Mouse (Mus musculus) right cerebral cortex, postnatal 36 days (tissue): ENCODE measurements at regions not wholly inside any gene's neighbourhood (a gene's known extent, or its start where the extent isn't known, plus 50 kb on each side); places are given as distances from the start of the nearest gene placed in this dataset.

ENCODE experiments used
- DNase-seq, 2 experiments: peaks; one replicate each; pipeline ENCODE4 v3.0.0; 2022; ENCODE audit warnings: low spot score in 2 of 2, mixed read lengths in 1 of 2

DNA sequence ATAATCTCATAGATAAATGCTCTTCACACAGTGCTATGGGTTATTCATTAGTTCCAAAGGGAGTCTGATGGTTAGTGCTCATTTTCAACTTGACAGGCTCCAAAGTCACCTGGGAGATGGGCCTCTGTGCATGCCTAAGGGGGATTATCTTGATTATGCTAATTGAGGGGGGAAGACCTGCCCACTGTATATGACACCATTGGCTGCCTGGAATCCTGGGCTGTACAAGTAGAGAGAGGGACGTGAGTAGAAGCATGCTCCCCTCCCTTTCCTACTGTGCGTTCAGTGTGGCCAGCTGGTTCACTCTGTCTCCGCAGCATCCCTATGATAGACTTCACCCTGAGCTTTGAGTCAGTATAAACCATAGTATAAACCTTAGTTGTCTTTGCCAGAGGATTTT is 300.8 kb downstream of the Gpat3 start:
- no peak for DNase-seq

DNA sequence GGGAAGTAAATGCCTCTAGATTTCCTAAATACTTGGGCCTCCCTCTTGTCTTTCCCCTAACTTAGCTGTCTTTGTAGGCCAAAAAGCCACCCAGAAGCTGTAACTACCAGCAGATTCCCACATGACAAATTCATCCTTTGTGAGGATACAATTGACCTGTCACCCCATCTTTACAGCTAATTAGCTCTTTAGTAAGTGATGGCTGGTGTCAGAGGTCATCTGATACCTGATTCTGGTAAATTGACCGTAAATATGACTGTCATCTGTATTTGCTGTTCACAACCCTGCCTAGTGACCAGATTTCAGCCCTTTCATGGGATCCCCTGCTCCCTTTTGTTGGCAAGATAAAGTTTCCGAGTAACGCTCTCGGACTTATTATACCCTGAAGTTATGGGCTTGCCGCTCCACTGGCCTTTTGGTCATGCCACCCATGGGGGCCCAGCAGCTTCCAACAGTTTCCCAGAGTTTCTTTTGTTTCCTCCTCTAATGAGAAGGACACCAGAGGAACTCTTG is 279.5 kb downstream of the Gpat3 start:
- no peak for DNase-seq

DNA sequence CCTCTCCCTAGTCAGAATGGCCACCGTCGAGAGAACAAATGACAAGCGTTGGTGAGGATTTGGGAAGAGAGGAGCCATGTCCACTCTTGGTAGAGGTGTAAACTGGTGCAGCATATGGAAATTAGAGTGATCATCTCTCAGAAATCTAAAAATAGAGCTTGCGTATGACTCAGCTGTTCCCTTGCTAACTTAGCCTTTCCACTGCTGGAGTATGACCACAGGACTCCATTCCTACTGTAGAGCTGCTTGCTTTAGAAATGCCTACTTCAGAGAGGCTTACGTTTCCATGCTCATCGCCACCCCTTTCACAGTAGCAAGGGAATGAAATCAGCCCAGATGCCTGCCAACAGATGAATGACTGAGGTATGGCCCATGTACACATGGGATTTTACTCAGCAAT is 277.4 kb downstream of the Gpat3 start:
- no peak for DNase-seq

DNA sequence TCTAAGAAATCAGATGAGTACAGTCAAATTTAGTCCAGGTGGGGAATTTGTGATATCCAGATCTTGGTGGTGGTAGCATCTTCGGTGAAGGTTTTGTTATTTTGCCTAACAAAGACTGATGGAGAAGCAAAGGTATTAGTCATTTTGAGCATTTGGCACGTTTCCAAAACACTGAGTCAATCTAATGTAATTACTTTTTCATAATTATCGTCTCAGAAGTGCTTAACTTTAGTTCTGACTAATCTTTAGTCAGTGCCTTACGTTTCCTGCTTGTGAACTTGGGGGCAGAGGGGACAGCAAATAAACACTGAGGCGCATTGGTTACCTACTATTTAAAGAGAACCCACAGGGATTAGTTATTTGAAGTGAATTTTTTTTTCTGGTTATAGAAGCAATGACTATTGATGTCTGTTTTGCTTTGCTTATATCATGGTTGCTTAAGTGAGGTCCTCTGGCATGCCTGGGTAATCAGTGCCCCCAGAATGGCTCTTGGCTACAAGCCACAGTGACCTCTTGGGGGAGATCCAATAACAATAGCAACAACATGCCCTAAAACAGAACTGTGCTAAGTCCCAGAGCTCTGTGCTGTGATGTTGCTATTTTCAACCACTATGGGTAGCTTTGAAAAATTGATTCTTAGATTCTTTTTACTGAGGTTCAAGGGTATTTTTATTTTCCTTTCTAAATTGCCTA is 275.1 kb downstream of the Gpat3 start:
- DNase-seq: no peak

DNA sequence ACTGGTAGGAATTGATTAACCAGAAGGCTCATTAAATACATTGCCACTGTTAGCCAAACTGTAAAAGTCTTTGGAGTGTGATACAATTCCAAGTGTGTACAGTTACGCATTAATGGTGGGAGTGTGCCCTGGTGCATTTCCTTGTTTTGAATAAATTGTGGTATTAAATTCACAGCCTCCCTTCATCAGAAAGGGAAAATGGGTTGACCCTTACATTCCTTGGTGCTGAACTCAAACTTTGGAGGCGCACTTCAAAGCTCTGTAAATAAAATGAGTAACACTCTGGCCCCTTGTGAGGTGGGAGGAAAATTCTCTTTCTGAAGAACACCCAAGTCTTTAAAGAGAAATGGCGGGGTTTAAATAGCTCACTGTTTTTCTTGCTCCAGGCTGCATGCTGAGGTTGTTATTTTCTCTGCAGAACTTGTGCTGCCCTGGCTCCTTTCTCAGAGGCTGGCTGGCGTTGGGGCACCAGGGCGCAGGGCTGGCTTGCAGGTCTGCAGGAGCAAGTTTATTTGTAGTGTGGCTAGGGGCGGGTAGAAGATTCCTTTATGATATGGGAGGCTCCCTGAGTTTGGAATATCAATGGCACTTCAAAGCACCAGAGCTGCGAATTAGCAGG is 266.7 kb downstream of the Gpat3 start:
- no peak for DNase-seq

DNA sequence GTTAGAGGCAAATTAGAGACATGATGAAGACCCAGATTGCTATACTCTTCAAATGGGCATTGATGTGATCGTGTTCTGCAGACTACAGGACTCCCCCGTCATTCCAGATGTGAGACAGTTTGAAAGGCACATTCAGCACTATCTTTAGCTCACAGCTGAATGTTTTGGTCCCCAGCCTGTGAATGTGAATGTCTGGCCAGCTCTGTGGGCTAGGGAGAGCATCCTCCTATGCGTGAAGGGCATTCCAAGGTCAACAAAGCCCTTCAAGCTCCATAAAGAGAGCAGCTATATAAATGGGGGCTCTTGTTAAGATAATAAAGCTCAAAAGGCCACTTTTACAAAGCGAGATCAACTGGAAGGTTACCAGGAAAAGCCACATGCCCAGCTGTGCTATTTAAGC is 266.1 kb downstream of the Gpat3 start:
- no peak for DNase-seq

DNA sequence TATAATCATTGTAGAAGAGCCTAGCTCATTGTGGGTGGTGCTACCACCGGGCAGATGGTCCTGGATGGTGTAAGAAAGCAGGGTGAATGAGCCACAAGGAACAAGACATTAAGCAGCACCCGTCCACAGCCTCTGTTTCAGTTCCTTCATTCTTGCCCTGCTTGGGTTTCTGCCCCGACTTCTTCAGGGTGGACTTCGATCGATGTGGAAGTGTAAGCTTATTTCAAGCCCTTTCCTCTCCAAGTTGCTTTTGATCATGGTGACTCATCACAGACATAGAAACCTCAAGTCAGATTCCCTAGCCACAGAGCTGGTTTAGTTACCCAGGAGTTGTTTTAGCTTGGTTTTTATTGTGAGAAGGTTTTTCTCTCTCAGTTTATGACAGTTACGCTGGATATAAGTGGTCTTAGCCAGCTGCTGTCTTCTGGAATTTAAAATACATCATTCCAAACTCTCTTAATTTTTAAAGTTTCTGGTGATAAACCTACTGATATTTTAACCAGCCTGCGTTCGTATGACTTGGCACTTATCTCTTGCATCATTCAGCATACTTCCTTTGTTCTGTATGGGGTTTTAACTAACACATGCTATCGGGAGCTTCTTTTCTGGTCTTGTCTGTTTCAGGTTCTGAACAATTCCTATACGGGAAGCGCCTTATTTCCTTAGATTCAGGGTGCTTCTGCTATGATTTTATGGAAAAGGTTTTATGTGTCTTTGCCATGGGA is 255.6 kb downstream of the Gpat3 start:
- DNase-seq: no peak

DNA sequence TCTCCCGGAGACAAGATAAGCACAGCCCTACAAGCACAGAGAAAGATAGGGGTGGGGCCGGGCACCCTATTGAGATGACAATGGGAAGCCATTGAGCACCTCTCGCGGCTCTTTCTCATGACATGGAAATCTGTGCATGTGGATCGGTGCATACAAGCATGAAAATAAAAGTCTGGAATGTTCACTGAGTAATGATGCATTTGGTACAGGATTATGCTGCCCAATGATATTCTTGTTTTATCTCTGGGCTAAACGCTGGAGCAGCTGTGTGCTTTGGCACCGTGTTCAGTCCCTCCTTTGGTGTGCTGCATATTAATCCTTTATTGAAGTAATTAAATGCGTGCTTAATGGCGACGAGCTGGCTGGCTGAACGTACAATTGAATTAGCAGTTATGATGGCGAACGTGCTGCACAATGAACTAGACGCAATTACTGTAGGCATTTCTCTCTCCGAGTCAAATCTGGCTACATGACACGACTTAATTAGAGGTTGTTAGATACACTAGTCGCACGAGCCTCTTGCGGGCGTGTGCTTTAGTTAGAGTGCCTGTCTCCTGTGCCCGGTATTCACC is 245.6 kb downstream of the Gpat3 start:
- DNase-seq: no peak

DNA sequence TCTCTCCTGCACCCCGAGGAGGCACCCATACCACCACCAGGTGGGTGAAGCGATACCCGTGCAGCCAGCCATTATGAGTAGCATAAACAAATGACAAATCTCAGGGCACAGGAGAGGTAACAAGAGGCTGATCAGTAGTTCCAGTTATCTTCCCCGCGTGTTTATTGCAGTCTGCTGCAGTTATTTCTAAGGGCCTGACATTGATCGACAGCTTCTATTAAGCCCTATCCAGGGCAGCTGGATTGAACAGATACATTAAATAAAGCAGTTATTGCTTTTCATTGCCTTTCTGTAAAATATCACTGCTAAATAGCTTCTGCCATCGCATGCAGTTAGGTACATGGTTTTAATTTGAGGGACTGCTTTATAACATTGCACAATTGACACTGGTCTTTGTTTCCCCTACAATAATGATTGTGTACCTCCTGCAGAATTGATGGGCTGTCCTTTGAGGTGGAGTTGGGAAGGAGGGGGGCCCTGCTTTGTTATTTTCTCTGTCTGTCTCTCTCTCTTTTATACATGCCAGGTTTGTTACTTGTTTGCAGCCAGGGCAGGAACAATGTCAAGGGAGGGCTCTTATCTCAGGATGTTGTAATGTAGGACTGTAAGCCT is 245.0 kb downstream of the Gpat3 start:
- no peak for DNase-seq

DNA sequence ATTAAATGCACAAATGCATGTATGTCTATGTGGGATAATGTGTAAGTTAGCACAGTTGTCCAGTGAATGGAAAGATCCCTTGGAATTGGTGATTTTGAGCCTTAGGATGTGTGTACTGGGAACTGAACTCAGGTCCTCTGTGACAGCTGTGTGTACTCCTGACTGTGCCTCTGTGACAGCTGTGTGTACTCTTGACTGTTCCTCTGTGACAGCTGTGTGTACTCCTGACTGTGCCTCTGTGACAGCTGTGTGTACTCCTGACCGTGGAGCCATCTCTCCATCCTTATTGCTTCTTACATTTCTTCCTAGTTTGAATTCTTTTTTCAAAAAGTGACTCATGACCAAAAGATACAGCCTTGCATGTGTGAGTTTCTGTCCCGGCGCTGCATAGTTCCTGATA is 239.7 kb downstream of the Gpat3 start:
- no peak for DNase-seq

DNA sequence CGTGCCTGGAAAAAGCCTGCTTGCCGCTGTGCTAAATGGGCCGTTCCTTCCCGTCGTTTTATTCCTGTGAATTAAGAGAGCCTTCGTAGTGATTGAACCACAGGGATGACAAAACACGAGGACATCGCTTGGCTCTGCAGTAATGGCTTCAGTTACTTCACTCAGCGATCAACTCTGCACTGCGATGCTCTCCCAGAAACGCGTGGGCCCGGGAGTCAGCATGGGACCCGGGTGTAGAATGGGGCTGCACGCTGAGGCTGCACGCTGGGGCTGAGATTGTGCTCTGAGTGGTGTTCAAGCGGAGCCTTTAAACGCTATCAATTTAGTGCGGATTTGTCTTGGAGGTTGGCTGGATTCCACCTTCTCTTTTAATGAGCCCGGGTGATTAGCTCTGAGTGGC is 237.1 kb downstream of the Gpat3 start:
- no peak for DNase-seq

DNA sequence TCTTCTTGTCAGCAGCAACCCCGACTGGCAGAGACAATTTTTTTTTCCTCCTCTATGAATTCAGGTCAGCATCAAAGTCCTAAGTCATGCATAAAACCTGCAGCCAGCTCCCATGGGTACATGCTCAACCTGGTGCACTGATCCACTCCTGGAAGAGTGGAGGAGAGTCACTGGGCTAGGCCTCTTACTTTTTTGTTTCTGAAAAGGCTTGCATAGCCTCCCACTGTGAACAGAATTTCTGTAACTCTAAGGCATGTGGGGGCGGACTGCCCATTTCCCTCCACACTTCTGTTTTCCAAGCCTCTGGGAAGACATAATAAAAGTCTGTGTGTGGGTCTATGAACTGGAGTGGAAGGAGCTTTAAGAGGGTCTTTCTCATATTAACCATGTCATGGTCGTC is 218.8 kb downstream of the Gpat3 start:
- no peak for DNase-seq

DNA sequence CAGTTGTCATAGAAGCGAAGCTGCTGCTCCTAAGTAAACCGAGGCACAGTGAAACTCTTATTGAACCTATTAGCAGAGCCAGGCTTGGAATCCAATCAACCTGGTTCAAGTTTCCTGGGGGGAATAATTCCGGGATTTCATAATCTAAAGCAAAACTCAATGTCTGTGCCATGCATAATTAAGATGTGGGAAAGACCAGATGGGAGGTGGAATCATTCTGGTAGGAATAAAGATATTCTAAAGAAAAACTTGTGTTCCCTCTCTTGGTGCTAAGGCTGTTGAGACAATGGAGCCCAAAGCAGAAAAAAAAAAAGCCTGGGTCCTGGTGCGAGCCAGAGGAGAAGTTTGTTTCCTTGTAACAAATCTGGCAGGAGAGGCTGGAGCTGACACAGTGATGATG is 217.7 kb downstream of the Gpat3 start:
- DNase-seq: no peak

DNA sequence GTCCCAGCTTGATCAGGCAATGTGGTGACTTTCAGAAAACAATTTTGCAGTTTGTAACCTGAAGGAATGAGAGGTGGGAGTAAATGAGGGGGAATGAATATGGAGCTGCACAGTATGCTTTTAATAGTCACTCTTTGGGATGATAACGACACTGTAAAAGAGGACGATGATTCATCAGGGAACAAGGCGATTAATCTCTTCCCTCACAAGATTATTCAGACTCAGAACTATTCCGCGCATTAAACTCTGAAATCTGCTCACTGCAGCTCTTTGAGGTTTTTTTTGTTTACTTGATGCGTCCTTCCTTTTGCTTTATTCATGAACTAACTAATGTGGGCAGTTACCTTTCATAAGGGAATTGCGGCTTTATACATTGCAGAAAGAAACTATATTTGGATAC is 206.1 kb downstream of the Gpat3 start:
- no peak for DNase-seq

DNA sequence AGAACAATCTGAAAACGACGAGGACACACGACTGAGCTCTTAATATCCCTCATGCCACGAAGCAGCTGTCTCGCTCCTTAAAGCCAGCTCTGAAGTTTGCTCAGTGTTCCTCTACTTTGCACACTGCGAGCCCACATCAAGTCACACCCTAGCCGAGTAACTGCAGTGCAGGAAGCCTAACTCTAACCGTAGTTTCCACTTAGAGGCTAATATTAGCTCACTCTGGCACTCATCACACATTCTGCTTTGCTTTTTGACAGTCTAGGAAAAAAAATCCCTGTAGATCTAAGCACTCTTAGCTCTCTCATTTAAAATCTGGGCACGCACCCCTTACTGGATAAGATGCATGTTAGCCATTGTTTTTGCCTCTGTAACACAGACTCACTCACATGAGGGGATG is 195.0 kb downstream of the Gpat3 start:
- no peak for DNase-seq

DNA sequence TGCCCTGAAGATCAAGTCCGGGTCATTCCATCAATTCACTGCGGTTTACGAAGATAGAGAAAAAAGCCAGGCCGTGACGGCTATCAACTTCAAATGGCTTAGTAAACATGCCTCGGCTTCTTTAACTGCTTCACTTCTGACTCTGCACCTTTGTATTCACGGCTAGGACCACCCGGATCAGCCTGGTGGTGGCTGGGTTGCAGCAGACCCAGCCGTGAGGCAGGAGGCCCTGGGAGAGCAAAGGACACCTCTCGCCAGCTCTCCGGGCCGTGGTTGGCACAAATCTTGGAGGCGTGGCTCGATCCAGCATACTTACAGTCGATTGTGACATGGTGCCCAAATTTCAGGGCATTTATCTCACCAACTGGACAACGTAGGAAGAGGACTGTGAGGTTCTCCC is 187.5 kb downstream of the Gpat3 start:
- DNase-seq: no peak

DNA sequence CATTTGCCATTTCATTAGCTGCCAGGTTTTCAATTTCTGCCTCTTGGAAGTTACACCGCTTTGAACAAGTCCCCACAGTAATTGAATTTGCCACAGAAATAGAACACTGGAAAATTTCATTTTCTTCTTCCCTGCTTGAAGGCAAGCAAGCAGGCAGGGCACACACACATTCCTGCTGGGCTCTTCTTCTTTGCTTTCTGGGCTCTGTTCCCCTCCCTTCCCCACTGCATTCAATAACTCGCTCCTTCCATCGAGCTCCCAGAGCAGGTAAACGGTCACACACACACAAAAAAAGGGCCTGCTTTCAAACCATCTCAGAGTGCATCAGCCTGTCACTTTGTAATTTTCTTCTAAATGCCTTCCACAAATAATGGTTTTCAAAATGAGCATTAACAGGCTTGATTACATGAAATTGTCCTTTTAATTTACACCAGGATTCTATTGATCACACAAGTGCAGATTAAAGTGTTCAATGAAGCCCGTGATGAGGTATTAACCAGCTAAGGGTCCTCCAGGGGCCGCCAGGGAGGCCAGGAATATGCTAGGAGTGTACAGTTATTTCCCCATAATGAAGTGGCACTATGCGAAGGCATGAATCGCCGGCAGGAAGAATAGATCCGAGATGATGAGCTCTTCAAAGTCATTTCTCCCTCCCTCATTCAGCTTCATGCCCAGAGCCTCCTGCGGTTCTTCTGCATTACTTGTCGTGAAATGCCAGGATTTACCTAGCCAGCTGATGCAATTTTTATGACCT is 186.8 kb downstream of the Gpat3 start:
- no peak for DNase-seq

DNA sequence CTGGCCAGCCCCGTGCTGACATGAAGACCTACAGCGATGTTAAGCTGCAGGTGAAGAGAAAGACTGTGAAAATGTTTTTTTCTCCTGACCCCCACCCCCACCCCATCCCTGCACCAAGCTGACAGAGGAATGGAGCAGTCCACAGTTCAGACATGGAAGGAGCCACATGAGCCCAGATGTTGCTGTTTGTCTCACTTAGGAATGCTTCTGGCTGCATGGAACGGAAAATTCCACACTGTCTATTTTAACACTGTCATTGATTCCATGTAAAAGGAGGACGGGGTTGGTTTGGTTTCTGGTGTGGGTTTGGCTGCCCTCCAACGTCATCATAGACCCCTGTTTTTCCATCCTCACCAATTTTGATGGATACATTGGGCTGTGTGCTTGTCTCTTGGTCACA is 179.3 kb downstream of the Gpat3 start:
- DNase-seq: no peak

DNA sequence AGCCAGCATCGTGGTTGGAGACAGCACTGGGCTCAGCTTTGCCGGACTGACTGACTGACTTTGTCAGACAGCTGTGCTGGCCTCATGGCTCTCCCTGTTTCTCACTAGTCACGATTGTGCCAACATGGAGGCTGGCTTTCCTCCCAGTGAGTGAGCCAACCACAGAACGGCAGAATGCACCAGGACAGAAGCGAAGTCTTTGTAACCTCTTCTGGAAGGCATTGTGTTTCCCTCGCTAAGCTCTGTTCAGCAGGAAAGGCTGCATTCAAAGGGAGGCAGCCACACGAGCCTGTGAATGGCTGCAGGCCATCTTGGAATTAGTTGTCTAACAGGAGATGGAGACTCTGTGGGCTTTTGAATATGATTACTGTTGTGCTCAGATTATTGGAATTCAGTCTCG is 178.3 kb downstream of the Gpat3 start:
- no peak for DNase-seq

DNA sequence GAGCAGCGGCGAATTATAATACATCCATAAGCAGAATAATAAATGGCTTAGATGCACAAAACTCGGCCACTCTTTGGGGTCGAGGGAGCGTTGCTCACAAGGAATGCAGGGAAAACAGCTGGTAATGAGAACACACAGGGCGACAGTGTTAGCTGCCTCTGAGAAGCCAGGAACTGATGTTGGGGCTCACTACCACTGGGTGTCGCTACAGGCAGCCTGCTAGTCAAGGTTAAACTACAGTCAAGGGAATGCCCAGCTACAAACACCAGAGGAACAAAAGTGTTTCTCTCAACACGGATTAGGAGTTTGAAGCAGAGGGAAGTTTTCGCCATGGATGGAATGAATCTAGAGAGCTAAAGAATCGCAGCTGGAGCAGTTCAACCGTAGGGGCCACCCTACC is 175.3 kb downstream of the Gpat3 start:
- DNase-seq: peak; percentile 54 to 60

DNA sequence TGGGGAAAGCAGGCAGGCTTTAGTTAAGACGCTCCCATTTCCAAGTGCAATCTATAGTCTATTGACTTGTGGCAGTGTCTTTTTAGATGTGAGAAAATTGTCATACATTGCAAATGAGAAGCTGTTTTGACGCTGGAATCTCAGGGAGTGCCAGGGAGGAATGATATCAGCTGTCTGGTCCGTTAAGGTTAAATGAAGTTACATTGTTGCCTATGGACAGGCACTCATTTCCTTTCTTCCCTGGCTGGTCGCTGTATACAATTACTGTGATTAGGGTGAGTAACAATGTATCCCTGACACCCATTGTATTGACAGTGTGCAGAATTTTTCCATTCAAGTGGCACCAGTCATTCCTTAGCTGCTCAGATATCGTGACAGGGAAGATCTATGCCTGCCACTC is 168.3 kb downstream of the Gpat3 start:
- DNase-seq: no peak

DNA sequence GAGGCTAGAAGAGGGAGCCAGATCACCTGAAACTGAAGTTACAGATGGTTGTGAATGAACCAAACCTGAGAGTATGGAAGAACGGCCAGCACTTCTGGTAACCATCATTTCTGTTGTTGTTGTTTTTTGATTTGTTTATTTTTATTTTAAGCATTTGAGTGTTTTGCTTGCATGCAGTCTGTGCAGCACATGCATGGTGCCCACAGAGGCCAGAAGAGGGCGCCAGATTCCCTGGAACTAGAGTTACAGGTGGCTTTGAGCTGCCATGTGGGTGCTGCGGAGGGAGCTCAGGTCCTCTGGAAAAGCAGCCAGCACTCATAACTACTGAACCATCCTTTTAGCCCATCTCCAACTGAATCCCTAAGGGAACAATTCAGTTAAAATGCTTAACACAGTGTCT is 159.7 kb downstream of the Gpat3 start:
- no peak for DNase-seq
